Mouse (Mus musculus) embryo, embryonic 10 days (tissue): ENCODE data around the gene Olfr1043.
"Not testable (repeated sequence)": the region's sequence is repeated elsewhere in the genome, so short reads cannot be mapped to it uniquely, and the experiment has no call there.

Experiments used
- DNase-seq: peaks from one replicate; pipeline ENCODE4 v3.0.0-alpha.2; 2015; ENCODE audit warnings: low spot score

The Olfr1043 gene

GRCm38 (mm10) chr2:86167422-86167821, at the start of gene Olfr1043:
Gene Olfr1043 (minus strand): TSS chr2:86167522.
- DNase-seq, result no peak

- no peak for DNase-seq
Measured at GRCm38 (mm10) chr2:86202909-86203308, 35.6 kb upstream of the Olfr1043 start, which contains the start of gene Olfr1045. Gene Olfr1045 (minus strand): TSS chr2:86203009.

- no peak for DNase-seq
Measured at GRCm38 (mm10) chr2:86195863-86196262, 28.5 kb upstream of the Olfr1043 start.

- DNase-seq, result no peak
Measured at GRCm38 (mm10) chr2:86185583-86185982, 18.3 kb upstream of the Olfr1043 start, which contains the start of gene Olfr52. Gene Olfr52 (minus strand): TSS chr2:86185683.

- no peak for DNase-seq
Measured at GRCm38 (mm10) chr2:86179950-86180349, 12.6 kb upstream of the Olfr1043 start.

- no peak for DNase-seq
Measured at GRCm38 (mm10) chr2:86177720-86178119, 10.4 kb upstream of the Olfr1043 start, which contains the start of gene Olfr1044. Gene Olfr1044 (minus strand): TSS chr2:86177820.

- not testable (repeated sequence) for DNase-seq
Measured at GRCm38 (mm10) chr2:86175422-86175821, 8.1 kb upstream of the Olfr1043 start.

- DNase-seq, result no peak
Measured at GRCm38 (mm10) chr2:86161738-86162137, 5.6 kb downstream of the Olfr1043 start, which contains the start of gene Olfr1042. Gene Olfr1042 (minus strand): TSS chr2:86161838.

GRCm38 (mm10) chr2:86146632-86147031, 20.7 kb downstream of the Olfr1043 start, which contains the start of gene Olfr1040:
Gene Olfr1040 (minus strand): TSS chr2:86146732.
- DNase-seq, result no peak

- DNase-seq, result no peak
Measured at GRCm38 (mm10) chr2:86135828-86136227, 31.5 kb downstream of the Olfr1043 start, which contains the start of gene Olfr1039. Gene Olfr1039 (minus strand): TSS chr2:86135928.
